Mouse (Mus musculus) neural tube, embryonic 11.5 days (tissue): ENCODE measurements at regions not wholly inside any gene's neighbourhood (a gene's known extent, or its start where the extent isn't known, plus 50 kb on each side); places are given as distances from the start of the nearest gene placed in this dataset.
A peak's percentile ranks its signal among the peaks of the same experiment; 100 is the strongest.

ENCODE experiments used
- ATAC-seq: fragments of 200-750 bp; cut with Nextera tagmentation; 2 replicates; pipeline ENCODE4 v1.8.0; 2017; ENCODE audit warnings: moderate number of reproducible peaks, mild to moderate bottlenecking, moderate TSS enrichment, moderate library complexity; ENCODE audit not compliant: insufficient read depth, low FRiP score, low TSS enrichment
- DNase-seq: peaks from one replicate; pipeline ENCODE4 v3.0.0-alpha.2; 2015; ENCODE audit warnings: low spot score
- H3K27ac ChIP-seq: fragments of 300-500 bp; sonication (generic); 2 replicates; pipeline ENCODE4 v1.5.1; 2014; ENCODE audit warnings: low read depth, mild to moderate bottlenecking, low read length
- H3K27me3 ChIP-seq: fragments of 300-500 bp; sonication (generic); 2 replicates; pipeline ENCODE4 v1.6.1; 2014; ENCODE audit warnings: mild to moderate bottlenecking, low read length, mixed read lengths; ENCODE audit not compliant: control insufficient read depth, insufficient read depth
- H3K36me3 ChIP-seq: fragments of 300-500 bp; sonication (generic); 2 replicates; pipeline ENCODE4 v1.6.1; 2014; ENCODE audit warnings: mild to moderate bottlenecking, low read length, moderate library complexity, mixed read lengths; ENCODE audit not compliant: control insufficient read depth, insufficient read depth
- H3K4me1 ChIP-seq: fragments of 300-500 bp; sonication (generic); 2 replicates; pipeline ENCODE4 v1.6.1; 2014; ENCODE audit warnings: low read length, mixed read lengths; ENCODE audit not compliant: control insufficient read depth, insufficient read depth
- H3K4me2 ChIP-seq: fragments of 300-500 bp; sonication (generic); 2 replicates; pipeline ENCODE4 v1.6.1; 2014; ENCODE audit warnings: low read depth, mild to moderate bottlenecking, moderate library complexity
- H3K4me3 ChIP-seq: fragments of 300-500 bp; sonication (generic); 2 replicates; pipeline ENCODE4 v1.5.1; 2014; ENCODE audit warnings: low read depth, low read length
- H3K9ac ChIP-seq: fragments of 300-500 bp; sonication (generic); 2 replicates; pipeline ENCODE4 v1.6.1; 2014; ENCODE audit warnings: mild to moderate bottlenecking, low read length
- H3K9me3 ChIP-seq: fragments of 300-500 bp; sonication (generic); 2 replicates; pipeline ENCODE4 v1.6.1; 2016; ENCODE audit warnings: low read length; ENCODE audit not compliant: control insufficient read depth
- WGBS: fragments of 180-500 bp; shearing (Covaris S2); extraction: QIAGEN DNeasy Blood & Tissue Kit; methylation state at CpG from one replicate; pipeline ENCODE4 v1.1.7; 2014; 5-methylcytosine and 5-hydroxymethylcytosine counted together

DNA sequence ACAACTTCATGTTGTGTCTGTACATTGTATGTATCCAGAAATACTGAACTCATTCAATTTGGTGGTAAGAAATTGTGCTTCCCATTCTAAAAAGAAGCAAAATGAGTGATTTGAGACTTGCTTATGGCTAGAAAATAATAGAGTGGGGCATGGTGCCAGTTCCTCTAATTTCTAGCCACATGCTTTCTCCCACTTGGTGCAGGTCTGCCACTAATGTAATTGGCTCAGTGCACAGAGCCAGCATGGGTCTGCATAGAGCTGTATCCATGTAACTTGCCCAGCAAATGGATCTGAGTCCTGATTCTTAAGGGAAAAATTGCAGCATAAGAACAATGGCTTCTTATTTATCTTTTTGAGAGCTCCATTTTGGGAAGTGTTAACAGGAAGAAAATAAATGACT lies 492.4 kb downstream of the Brinp1 start:
- ATAC-seq, result no peak
- DNase-seq, result no peak

DNA sequence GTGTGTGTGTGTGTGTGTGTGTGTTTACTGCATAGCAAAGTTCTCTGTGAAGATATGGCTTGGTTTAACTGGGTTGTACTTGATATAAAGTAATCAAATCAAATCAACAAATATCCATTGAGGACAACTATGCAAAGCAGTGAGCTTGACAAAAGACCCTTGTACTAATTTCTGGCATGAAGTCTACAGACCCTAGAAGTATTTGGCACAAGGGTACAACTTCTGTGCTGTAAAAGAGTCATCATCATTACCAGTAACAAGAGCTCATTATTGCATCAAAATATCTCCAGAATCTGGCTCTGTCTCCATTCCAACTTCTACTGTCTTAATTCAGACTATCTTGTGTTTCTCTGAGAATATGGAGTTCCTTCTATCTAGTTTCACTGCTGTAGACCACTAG lies 538.2 kb downstream of the Brinp1 start:
- Histone ChIP-seq H3K27ac (no peak overlapping the region), H3K27me3 (no peaks in the 10 kb centered on the region), H3K36me3 (no peaks in the 10 kb centered on the region), H3K4me2 (no peak overlapping the region), H3K9me3 (no peaks in the 10 kb centered on the region), H3K4me3 (no peak overlapping the region), H3K9ac (no peak overlapping the region), H3K4me1 (no peaks in the 10 kb centered on the region)
- DNase-seq, result no peak
- no peak for ATAC-seq

More for the DNA sequence above, 492.4 kb downstream of the Brinp1 start:
- Histone ChIP-seq H3K4me1 (no peaks in the 10 kb centered on the region), H3K27me3 (no peaks in the 10 kb centered on the region), H3K9ac (no peak overlapping the region), H3K4me2 (no peak overlapping the region), H3K27ac (no peak overlapping the region), H3K4me3 (no peak overlapping the region), H3K36me3 (no peaks in the 10 kb centered on the region), H3K9me3 (no peaks in the 10 kb centered on the region)

DNA sequence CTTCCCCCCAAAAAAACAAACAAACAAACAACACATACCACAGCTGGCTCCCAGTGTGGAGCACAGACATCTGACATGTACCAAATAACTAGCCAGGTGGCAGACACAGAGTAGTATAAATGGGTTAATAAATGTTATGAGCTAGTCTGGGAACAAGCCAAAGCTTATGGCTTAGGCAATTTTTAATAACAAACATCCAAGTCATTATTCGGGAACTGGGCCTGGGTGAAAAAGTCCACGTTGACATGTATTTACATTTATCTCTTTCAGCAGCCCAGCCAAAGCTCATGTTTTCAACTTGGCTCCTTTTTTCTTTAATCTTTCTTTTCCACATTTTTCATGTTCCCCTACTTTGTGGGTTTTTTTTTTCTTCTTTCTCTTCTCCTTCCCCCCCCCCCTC lies 543.4 kb downstream of the Brinp1 start:
- Histone ChIP-seq H3K27ac (no peak overlapping the region), H3K9ac (no peak overlapping the region), H3K9me3 (no peaks in the 10 kb centered on the region), H3K4me1 (no peaks in the 10 kb centered on the region), H3K4me3 (no peak overlapping the region), H3K27me3 (no peaks in the 10 kb centered on the region), H3K4me2 (no peak overlapping the region), H3K36me3 (no peaks in the 10 kb centered on the region)
- 86% methylated on average over 2 of the region's 2 CpGs for whole genome bisulfite sequencing
- ATAC-seq (no peak), DNase-seq (no peak)

DNA sequence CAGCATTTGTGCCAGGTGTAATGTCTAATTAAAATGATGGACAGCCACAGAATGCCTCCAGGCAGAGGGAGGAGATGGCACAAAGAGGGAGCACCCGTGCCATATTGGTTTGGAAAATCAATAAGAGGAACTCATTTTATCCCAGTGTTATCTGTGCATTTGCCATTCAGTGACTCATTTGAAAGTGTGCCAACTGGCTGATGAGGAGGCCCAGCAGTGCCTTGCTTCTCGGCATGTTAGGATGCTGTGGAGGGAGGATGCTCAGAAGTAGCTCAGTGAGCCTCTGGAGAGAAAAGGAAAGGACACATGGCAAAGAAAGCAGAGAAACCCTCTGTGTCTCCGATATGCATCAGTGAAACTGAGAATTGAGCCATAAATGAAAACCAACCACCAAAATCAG lies 549.8 kb downstream of the Brinp1 start:
- H3K9me3 ChIP-seq, result no peaks in the 10 kb centered on the region
- 81% methylated on average over 3 of the region's 3 CpGs for WGBS

DNA sequence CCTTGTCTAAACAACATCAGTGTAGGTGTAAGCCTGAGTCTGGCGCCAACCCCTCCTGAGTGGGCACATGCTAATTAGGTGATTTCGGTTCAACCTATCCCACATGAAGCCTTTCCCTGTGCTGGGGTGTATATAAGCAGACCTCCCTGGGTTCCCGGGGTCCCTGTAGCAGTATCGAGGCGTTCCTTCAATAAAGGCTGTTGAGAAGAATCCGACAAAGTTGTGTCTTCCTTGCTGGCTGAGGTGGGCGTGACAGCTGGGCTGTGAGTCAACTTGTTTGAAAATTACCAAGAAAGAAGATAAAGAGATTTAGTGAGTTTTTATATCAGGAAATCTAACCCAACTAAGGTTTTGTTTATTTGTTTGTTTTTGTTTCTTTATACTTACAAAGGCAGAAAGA lies 567.1 kb downstream of the Brinp1 start:
- Histone ChIP-seq H3K4me2 (no peak overlapping the region), H3K27ac (no peak overlapping the region), H3K27me3 (no peaks in the 10 kb centered on the region), H3K4me3 (no peak overlapping the region), H3K4me1 (no peaks in the 10 kb centered on the region), H3K36me3 (no peaks in the 10 kb centered on the region), H3K9ac (no peak overlapping the region), H3K9me3 (no peaks in the 10 kb centered on the region)
- whole genome bisulfite sequencing, result 91% methylated on average over 7 of the region's 7 CpGs
- ATAC-seq (no peak), DNase-seq (no peak)

More for the DNA sequence above, 549.8 kb downstream of the Brinp1 start:
- no peaks in the 10 kb centered on the region for H3K27me3 ChIP-seq
- H3K4me1 ChIP-seq, result no peaks in the 10 kb centered on the region
- H3K4me2 ChIP-seq, result no peak overlapping the region
- DNase-seq (no peak), ATAC-seq (no peak)
- no peak overlapping the region for H3K27ac ChIP-seq
- H3K4me3 ChIP-seq, result no peak overlapping the region
- H3K9ac ChIP-seq, result no peak overlapping the region
- no peaks in the 10 kb centered on the region for H3K36me3 ChIP-seq

DNA sequence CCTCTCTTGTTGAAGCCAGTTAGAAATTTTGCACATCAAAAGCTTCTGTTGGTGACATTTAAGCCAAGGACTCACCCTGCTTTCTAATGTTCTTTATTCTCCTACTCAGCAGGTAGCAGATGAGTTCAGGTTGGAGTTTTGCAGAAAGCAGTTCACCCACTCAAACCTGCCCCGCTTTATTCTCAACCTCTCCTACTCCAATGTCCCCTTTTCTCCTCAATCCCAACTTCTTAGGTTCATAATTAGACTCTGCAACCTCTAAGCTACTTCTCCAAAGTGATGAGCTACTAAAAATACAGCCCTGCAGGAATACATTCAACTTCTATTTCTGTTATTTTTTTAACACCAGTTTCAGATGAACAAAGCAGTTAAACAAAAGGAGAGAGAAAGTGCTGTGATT lies 572.2 kb downstream of the Brinp1 start:
- no peak for DNase-seq
- H3K4me3 ChIP-seq, result no peak overlapping the region
- no peak overlapping the region for H3K9ac ChIP-seq
- no peaks in the 10 kb centered on the region for H3K4me1 ChIP-seq
- H3K27me3 ChIP-seq, result no peaks in the 10 kb centered on the region
- WGBS, result 64% methylated on average over 1 of the region's 1 CpGs
- ATAC-seq, result no peak
- no peaks in the 10 kb centered on the region for H3K9me3 ChIP-seq
- no peak overlapping the region for H3K27ac ChIP-seq
- no peak overlapping the region for H3K4me2 ChIP-seq
- no peaks in the 10 kb centered on the region for H3K36me3 ChIP-seq

DNA sequence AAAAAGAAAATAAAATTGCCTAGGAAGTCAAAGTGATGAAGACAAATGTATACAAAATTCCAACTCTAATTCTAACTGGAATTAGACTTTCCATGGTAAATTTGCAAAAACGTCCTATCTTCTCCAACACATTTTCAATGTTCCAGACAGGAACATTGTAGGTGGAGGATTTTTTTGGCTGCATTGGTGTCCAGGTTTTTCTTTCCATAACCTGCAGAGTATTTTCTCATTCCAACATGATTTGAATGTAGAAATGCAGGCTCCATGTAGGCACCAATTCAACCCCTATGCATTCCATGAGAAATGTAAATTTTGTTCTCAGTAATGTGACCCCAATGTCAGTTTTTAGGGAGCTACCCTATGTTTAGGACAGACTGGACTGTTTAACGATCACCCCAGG lies 586.2 kb downstream of the Brinp1 start:
- no peaks in the 10 kb centered on the region for H3K36me3 ChIP-seq
- 79% methylated on average over 2 of the region's 2 CpGs for WGBS
- no peak for ATAC-seq
- H3K4me1 ChIP-seq, result no peaks in the 10 kb centered on the region
- no peak overlapping the region for H3K4me3 ChIP-seq
- no peaks in the 10 kb centered on the region for H3K27me3 ChIP-seq
- no peak for DNase-seq
- no peak overlapping the region for H3K4me2 ChIP-seq
- no peak overlapping the region for H3K27ac ChIP-seq
- H3K9ac ChIP-seq, result no peak overlapping the region
- no peaks in the 10 kb centered on the region for H3K9me3 ChIP-seq

DNA sequence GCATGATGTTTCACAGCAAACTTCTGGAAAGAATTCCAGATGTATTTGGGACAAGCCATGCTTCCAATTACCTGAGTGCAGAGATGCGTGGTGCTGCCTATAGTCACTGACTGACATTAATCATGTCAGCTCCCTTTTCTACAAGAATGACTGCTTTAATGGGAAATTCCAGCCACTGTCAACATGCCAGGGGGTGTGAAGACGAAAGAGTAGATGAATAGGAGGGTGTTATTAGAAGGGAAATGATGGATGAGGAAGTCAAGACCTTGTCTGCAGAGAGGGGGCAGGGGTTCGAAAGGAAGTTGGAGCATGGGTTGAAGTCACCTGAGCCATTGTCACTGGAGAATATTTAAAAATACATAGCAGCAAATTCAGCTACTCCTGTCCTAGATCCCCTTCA lies 634.6 kb downstream of the Brinp1 start:
- Histone ChIP-seq H3K4me1 (no peaks in the 10 kb centered on the region), H3K9me3 (no peaks in the 10 kb centered on the region), H3K9ac (no peak overlapping the region), H3K36me3 (no peaks in the 10 kb centered on the region), H3K4me3 (no peak overlapping the region), H3K27ac (no peak overlapping the region), H3K27me3 (no peaks in the 10 kb centered on the region), H3K4me2 (no peak overlapping the region)
- DNase-seq, result peak; percentile 10
- WGBS, result 31% methylated on average over 3 of the region's 3 CpGs
- no peak for ATAC-seq

DNA sequence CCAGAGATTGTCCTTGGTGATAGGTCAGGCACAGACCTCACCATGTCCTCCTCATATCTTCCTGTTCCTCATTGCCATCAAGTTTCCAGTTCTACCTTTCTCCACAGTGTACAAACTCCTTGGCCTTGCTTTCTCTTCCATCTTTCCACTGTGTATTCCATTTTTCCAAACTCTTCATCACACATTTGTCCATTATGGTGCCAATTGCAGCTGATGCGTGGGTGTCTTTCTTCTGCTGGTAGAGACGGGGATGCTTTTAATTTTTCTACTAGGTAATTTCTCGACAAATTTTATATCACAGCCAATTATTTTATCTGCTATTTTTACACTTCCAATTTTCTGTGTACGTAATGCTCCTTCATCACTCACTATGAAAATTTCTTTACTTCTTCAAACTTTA lies 641.4 kb downstream of the Brinp1 start:
- Histone ChIP-seq H3K36me3 (no peaks in the 10 kb centered on the region), H3K27ac (no peak overlapping the region), H3K4me3 (no peak overlapping the region), H3K9ac (no peak overlapping the region), H3K4me2 (no peak overlapping the region), H3K9me3 (no peaks in the 10 kb centered on the region), H3K4me1 (no peaks in the 10 kb centered on the region), H3K27me3 (no peaks in the 10 kb centered on the region)
- ATAC-seq (no peak), DNase-seq (no peak)
- 95% methylated on average over 4 of the region's 4 CpGs for WGBS
